Mouse (Mus musculus) embryo, embryonic 10 days (tissue): ENCODE data around the gene 4933405L10Rik.

ENCODE experiments used
- DNase-seq: peaks from one replicate; pipeline ENCODE4 v3.0.0-alpha.2; 2015; ENCODE audit warnings: low spot score

4933405L10Rik gene

GRCm38 (mm10) chr8:105707498-105708403 is at the start of gene 4933405L10Rik, which contains the start of gene Enkd1:
TSS of gene 4933405L10Rik (plus strand) at chr8:105707655.
TSS of gene Enkd1 (minus strand) at chr8:105708210.
- peak; percentile 96 for DNase-seq

DNA sequence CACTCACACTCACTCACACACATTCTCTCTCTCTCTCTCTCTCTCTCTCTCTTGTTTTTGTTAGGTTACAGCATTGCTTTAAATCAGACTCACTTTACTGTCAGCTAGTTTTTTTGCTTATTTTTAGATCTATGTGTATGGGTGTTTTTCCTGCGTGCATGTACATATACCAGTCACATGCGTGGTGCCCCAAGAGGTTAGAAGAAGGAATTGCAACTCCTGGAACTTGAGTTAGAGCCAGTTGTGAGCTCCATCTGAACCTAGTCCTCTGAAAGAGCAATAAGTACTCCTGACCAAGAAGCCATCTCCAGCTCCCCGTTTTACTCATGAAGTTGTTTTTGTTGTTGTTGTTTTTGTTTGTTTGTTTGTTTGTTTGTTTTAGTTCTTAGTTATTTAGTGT is 46.3 kb upstream of the 4933405L10Rik start:
- DNase-seq, result peak; percentile 60

GRCm38 (mm10) chr8:105677891-105678290 is 29.6 kb upstream of the 4933405L10Rik start:
- no peak for DNase-seq

DNA sequence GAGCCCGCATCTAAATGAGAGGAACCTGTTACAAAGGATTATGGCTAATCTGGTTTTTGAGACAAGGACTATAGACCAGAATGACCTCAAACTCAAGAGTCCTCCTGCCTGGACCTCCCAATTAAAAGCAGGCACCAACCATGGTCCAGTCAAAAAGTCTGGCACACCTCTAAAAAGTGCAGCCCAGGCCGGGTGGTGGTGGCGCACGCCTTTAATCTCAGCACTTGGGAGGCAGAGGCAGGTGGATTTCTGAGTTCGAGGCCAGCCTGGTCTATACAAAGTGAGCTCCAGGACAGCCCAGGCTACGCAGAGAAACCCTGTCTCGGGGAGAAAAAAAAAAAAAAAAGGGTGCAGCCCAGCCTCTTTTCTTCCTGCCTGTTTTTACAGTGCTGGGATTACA is 22.1 kb upstream of the 4933405L10Rik start:
- DNase-seq, result no peak

DNA sequence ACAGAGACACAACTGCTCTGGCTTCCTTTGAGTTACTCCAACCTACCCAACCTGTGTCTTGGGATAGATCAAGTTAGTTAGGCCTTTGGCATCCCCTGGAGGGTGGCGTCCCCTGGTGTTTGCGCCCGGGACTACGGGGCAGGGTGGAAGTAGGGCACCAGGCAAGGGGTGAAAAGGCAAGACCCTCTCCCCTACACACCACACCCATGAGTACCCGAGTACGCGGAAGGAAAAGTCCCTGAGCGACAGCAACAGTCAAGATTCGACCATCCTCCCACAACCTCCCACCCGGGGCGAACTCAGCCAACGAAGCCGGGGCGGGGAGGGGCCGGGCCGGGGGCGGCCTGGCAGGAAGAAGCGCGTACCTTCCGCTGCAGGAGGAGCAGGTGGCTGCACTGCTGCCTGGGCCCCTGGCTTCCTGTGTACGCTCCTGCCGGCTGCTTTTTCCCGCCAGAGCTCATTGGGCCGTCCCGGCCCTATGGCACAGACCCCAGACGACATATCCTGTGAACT is 21.6 kb upstream of the 4933405L10Rik start, which contains the start of gene Carmil2:
Gene Carmil2, plus strand, starts transcription at position 479 of the 513 bp plus-strand sequence.
- DNase-seq, result peak; percentile 50

DNA sequence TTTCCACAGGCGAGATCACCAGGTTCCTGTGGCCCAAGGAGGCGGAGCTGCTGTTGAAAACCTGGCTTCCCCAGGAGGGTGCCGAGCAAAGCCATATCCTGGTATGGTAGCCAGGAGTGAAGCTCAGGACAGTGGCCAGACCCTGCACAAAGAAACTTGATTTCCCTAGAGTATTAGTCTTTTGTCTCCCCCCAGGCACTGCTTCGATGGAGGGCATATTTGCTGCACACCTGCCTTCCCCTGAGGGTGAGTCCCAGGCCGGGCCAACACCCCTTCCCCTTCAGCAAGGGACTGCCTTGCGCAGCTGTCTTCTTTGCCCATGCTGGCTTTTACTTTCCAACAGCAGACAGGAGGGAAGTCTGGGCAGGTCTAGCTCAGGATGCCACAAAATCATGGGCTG is 20.9 kb upstream of the 4933405L10Rik start:
- DNase-seq, result no peak

DNA sequence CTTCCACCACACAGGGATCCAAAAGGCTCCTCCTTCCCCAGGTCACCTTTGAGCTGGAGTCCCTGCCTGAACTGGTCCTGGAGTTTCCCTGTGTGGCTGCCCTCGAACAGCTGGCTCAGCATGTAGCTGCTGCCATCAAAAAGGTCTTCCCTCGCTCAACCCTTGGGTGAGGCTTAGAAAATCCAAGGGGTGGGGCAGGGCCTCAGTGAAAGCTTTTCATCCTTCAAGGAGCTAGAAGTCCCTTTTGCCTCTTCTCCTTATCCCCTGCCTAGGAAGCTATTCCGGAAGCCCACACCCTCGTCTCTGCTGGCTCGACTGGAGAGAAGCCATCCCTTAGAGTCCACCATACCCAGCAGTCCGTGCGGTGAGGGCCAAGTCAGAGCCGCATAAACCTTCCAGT is 19.9 kb upstream of the 4933405L10Rik start:
- no peak for DNase-seq

DNA sequence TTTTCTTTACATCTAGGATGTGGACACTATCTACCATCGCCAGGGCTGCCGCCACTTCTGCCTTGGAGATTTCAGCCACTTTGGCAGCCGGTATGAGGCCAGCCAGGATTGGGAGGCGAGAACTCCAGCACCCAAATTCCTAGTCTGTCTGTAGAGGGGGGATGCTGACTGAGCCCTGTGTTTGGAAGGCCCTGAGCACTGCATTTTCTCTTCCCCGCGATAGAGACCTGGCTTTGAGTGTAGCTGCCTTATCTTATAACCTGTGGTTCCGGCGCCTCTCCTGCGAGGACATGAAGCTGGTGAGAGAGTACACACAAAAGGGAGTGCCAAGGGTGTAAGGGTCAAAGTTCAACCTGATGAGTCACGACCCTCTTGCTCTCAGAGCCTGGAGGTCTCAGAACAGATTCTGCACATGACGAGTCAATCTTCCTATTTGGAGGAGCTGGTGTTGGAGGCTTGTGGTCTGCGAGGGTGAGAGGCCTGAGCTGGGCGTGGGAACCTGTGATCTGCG is 19.2 kb upstream of the 4933405L10Rik start:
- no peak for DNase-seq

GRCm38 (mm10) chr8:105689256-105689982 is 18.0 kb upstream of the 4933405L10Rik start:
- DNase-seq, result no peak

DNA sequence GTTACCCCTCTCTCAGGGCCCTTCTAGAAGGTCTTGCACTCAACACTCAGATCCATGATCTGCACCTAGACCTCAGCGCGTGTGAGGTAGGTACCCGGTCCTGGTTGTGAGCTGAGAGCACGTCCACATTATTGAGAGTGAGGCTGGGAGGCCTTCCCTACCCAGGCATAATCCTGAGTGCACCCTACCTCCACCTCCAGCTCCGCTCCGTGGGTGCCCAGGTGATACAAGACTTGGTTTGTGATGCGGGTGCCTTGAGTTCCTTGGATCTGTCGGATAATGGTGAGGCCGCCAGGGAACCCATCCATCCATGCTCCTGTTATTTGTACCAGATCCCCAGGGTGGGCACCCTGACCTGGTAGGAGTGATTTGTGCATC is 17.5 kb upstream of the 4933405L10Rik start:
- no peak for DNase-seq

DNA sequence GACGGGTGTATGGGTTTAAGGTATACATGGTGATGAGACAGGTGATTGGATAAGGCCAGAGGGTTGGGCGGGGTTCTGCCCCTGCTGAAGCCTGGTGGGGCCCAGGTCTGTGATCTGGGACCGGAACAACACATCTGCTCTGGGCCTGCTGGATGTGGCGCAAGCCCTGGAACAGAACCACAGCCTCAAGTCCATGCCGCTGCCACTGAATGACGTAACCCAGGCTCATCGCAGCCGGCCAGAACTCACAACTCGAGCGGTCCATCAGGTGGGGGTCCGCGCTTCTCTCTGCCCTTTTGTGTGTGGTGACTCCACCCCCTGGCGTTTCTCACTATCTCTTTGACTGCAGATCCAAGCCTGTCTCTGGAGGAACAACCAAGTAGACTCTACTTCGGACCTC is 16.5 kb upstream of the 4933405L10Rik start:
- no peak for DNase-seq

DNA sequence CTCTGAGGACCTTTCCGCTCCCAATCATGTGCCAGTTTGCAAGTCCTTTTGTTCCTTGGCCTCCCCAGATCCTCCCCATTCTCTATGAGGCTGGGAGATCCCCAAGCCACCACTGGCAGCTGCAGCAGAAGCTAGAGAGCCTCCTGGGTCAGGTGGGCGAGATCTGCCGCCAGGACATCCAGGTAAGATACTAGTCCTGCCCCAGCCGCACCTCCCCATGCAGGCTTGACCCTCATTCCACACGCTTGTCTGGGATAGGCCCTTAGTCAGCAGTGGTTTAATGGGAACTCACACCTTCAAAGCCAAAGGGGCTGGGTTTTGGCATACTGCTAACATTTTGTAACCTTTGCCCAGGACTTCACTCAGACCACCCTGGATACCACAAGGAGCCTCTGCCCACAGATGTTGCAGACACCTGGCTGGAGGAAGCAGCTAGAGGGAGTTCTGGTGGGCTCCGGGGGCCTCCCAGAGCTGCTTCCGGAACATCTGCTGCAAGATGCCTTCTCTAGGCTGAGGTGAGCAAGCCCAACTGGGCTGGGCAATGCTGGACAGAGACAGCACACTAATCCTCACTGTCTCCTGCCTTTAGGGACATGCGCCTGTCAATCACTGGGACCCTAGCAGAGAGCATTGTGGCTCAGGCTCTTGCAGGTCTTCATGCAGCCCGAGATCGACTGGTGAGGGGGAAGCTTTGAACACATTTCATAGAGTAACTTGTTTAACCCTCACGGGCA is 14.8 kb upstream of the 4933405L10Rik start:
- DNase-seq, result no peak

GRCm38 (mm10) chr8:105693648-105694047 is 13.8 kb upstream of the 4933405L10Rik start:
- DNase-seq, result peak; percentile 56

DNA sequence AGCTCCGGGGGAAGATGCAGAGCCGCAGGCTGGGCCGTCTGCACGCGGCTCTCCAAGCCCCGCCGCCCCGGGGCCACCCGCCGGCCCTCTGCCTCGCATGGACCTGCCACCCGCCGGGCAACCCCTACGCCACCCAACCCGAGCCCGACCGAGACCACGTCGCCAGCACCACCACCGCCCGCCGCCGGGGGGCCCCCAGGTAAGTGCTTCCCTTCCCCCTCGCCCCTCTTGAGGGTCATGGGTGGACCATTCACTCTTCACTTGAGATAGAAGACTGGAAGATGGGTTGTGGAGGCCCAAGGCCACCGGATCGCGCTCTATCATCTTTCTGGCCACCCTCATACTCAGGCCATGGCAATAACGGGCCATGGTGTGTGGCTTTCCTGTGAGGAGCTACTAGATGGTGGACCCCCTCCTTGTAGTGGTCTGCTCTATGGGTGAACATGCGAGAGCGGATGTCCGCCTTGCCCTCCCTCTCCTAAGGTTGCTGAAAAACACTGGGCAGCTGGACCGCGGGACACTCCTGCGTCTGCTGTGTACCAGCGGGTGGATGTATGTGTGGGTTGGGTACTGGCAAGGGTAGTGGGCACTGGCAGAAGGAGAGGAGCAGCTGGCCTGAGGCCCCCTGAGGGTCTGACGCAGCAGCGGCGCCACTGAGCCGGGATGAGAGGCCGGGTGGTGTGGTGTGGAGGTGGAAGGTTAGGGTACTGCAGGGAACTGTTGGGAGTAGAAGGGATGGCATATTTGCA is 13.2 kb upstream of the 4933405L10Rik start:
- no peak for DNase-seq

- DNase-seq, result no peak
Observed at GRCm38 (mm10) chr8:105695080-105695780, 12.2 kb upstream of the 4933405L10Rik start.

- no peak for DNase-seq
Observed at GRCm38 (mm10) chr8:105697196-105697780, 10.2 kb upstream of the 4933405L10Rik start.

DNA sequence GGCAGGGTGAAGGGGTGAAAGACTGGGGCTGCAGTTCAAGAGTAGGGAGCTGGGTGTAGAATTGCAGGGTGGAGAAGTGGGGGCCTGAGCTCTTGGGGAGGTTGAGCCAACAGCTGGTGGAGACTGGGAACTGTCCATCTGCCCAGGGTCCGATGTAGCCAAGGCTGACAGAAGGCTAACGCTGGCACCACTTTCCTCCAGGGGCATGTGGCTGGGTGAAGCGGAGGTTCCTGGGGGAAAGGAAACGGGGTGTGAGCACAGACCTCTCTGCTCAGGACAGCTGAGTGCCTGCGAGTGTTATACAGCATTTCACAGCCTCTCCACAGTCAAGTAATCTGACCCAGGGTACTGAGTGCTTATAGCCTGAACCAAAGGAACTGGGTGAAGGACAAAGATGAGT is 8.7 kb upstream of the 4933405L10Rik start:
- no peak for DNase-seq

DNA sequence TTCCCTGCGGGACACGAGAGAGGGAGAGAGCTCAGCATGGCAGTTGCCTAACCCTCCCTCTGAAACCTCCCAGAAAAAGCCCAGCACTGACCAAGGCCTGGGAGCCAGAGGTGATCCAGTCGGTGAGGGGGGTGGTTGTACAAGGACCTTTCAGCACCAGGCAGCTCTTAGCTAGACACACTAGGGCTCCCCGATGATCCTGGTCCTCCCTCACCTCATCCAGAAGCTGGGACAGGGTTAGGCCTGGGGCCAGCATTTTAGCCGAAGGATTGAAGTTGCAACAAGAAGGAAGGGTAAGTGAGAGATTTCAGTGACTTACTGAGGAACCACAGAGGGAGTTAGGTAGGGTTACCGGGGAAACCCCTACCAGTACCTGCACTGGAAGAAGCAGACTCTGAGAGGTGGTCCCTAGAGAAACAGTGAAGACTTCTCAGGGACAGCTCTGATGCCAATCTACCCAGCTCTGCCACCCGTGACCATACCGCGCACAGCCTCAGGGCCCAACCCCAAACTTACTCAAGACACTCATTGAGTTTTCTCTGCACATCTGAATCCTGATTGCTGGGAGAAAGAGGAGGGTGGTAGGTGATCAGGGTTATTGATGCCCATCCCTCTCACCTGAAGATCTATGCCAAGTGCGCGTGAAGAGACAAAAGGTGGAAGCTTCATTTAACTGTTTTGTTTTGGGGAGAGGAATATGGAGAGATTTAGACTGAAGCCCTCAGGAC is 7.8 kb upstream of the 4933405L10Rik start:
- DNase-seq, result no peak

GRCm38 (mm10) chr8:105700566-105700965 is 6.9 kb upstream of the 4933405L10Rik start:
- peak; percentile 66 for DNase-seq
